Mouse (Mus musculus) lung, embryonic 15.5 days (tissue): Measurements from ENCODE around the gene Hsdl1. TPM values are rescaled to one million over a fixed set of nuclear protein-coding genes. Genes with fewer than 3 reads are reported as not detected.
A peak's percentile ranks its signal among the peaks of the same experiment; 100 is the strongest.

Experiments used
- ATAC-seq: fragments of 200-750 bp; cut with Nextera tagmentation; 2 replicates; pipeline ENCODE4 v1.8.0; 2017; ENCODE audit warnings: moderate number of reproducible peaks, borderline replicate concordance; ENCODE audit not compliant: low FRiP score, low TSS enrichment; ENCODE audit errors: extremely low read depth
- H3K27ac ChIP-seq: fragments of 300-500 bp; sonication (generic); 2 replicates; pipeline ENCODE4 v1.5.1; 2015; ENCODE audit warnings: moderate library complexity, mild to moderate bottlenecking, inconsistent platforms
- H3K27me3 ChIP-seq: fragments of 300-500 bp; sonication (generic); 2 replicates; pipeline ENCODE4 v1.6.1; 2015; ENCODE audit warnings: inconsistent platforms
- H3K36me3 ChIP-seq: fragments of 300-500 bp; sonication (generic); 2 replicates; pipeline ENCODE4 v1.6.1; 2015; ENCODE audit warnings: inconsistent platforms
- H3K4me1 ChIP-seq: fragments of 300-500 bp; sonication (generic); 2 replicates; pipeline ENCODE4 v1.6.1; 2015; ENCODE audit warnings: inconsistent platforms
- H3K4me2 ChIP-seq: fragments of 300-500 bp; sonication (generic); 2 replicates; pipeline ENCODE4 v1.6.1; 2015; ENCODE audit warnings: inconsistent platforms, mild to moderate bottlenecking, moderate library complexity
- H3K4me3 ChIP-seq: fragments of 300-500 bp; sonication (generic); 2 replicates; pipeline ENCODE4 v1.5.1; 2015; ENCODE audit warnings: mild to moderate bottlenecking, inconsistent platforms
- H3K9ac ChIP-seq: fragments of 300-500 bp; sonication (generic); 2 replicates; pipeline ENCODE4 v1.6.1; 2015; ENCODE audit warnings: inconsistent platforms
- H3K9me3 ChIP-seq: fragments of 300-500 bp; sonication (generic); 2 replicates; pipeline ENCODE4 v1.6.1; 2016; ENCODE audit warnings: inconsistent platforms
- WGBS: fragments of 180-500 bp; shearing (Covaris S2); methylation state at CpG from one replicate; pipeline ENCODE4 v1.1.7; 2015; 5-methylcytosine and 5-hydroxymethylcytosine counted together
- polyA plus RNA-seq: library from polyadenylated mRNA; unstranded; fragments of >200 nt; fragmentation: Nextera tagmentation; extraction: Ambion mirVana; gene quantifications from 2 replicates; pipeline ENCODE4 v1.2.1, GENCODE M21; 2015

Hsdl1 gene
- polyA plus RNA-seq, 1 experiment from 2014 or later, result 31.6 TPM

- peaks cover 23% of the 10 kb centered on the region for H3K27me3 ChIP-seq
- no peak overlapping the region for H3K27ac ChIP-seq
- H3K4me1 ChIP-seq, result peaks cover 7% of the 10 kb centered on the region; the same call in 1 of the 2 replicates
- no peaks in the 10 kb centered on the region for H3K9me3 ChIP-seq
- H3K36me3 ChIP-seq, result no peaks in the 10 kb centered on the region
- H3K4me3 ChIP-seq, result peak overlapping the region; percentile 66
- H3K9ac ChIP-seq, result peak overlapping the region; percentile 50
- H3K4me2 ChIP-seq, result peak overlapping the region; percentile 95
- peak; percentile 48; the same call in 1 of the 2 replicates for ATAC-seq
- 2% methylated on average over 16 of the region's 16 CpGs for WGBS
These were observed 363 bp upstream of the Hsdl1 start for GRCm38 (mm10) chr8:119575366-119575726.

DNA sequence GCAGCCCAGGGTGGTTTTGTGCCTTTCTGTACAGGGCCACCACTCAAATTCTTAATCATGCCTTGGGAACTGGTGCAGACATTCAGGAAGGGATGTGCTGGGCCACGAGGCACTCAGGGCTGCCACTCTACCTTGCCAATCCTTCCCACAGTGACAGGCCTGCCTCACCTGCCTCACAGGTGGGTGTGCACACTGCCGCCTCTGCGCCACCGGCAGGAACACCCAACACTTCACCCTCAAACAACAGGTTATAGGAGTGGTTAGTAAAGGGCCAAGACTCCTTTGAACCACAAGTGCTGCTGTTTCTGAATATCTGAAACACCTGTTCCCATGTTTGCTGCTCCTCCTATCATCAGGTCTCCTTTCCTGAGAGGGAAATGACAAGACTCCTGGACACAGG lies 2.6 kb downstream of the Hsdl1 start:
- H3K4me2 ChIP-seq, result no peak overlapping the region
- WGBS, result 61% methylated on average over 4 of the region's 4 CpGs
- no peaks in the 10 kb centered on the region for H3K9me3 ChIP-seq
- no peak overlapping the region for H3K27ac ChIP-seq
- H3K27me3 ChIP-seq, result peaks cover 16% of the 10 kb centered on the region
- H3K9ac ChIP-seq, result no peak overlapping the region
- H3K36me3 ChIP-seq, result no peaks in the 10 kb centered on the region
- peaks cover 7% of the 10 kb centered on the region; the same call in 1 of the 2 replicates for H3K4me1 ChIP-seq
- no peak for ATAC-seq
- H3K4me3 ChIP-seq, result no peak overlapping the region

GRCm38 (mm10) chr8:119571135-119571534 lies 3.8 kb downstream of the Hsdl1 start:
- WGBS, result 81% methylated on average over 6 of the region's 6 CpGs
- peaks cover 7% of the 10 kb centered on the region; the same call in 1 of the 2 replicates for H3K4me1 ChIP-seq
- no peaks in the 10 kb centered on the region for H3K9me3 ChIP-seq
- H3K36me3 ChIP-seq, result peaks cover 1% of the 10 kb centered on the region; the same call in 1 of the 2 replicates
- no peak overlapping the region for H3K9ac ChIP-seq
- H3K4me2 ChIP-seq, result no peak overlapping the region
- peaks cover 4% of the 10 kb centered on the region for H3K27me3 ChIP-seq
- H3K27ac ChIP-seq, result no peak overlapping the region
- ATAC-seq, result no peak
- H3K4me3 ChIP-seq, result no peak overlapping the region

DNA sequence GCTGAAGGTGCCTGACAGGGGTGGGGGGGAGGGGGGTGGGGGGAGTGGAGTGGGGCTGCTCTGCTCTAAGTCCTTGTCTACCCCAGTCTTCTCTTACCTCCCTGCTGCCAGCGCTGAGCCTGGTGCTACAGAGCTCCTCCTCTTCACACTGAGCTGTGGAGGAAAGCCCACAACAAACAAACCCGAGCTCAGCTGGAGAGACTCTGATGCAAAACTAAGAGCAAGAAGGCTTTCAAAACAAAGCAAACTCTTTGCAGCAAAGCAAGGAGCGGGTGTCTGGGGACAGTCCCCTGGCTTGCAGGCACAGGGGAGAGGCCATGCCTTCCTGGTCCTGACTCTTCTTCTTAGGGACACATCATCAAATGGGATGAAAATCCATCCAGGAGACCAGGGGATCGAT lies 5.1 kb downstream of the Hsdl1 start:
- Histone ChIP-seq H3K4me3 (no peak overlapping the region), H3K36me3 (peaks cover 8% of the 10 kb centered on the region; the same call in 1 of the 2 replicates), H3K9ac (no peak overlapping the region), H3K4me1 (peaks cover 7% of the 10 kb centered on the region; the same call in 1 of the 2 replicates), H3K27me3 (no peaks in the 10 kb centered on the region; the same call in 1 of the 2 replicates), H3K9me3 (no peaks in the 10 kb centered on the region), H3K27ac (no peak overlapping the region), H3K4me2 (no peak overlapping the region)
- 26% methylated on average over 4 of the region's 4 CpGs for WGBS
- no peak for ATAC-seq

DNA sequence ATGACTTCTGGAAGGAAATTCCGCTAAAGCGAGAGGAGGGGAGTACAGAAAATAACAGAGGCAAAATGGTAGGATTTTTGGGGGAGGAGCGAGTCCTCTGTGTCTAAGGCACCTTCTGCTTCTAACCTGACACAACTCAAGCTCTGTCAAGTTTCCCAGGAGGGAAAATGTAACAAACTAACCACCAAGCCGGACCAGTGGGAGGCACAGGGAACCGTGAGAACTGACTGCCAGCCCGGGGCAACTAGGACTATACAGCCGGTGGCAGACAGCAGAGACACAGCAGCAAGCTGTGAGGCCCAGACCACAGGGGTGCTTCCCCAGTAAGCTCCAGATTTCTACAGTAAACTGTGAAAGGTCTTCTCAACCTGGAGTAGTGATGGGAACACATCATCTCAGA lies 6.0 kb downstream of the Hsdl1 start:
- Histone ChIP-seq H3K4me1 (peaks cover 1% of the 10 kb centered on the region; the same call in 1 of the 2 replicates), H3K4me2 (no peak overlapping the region), H3K36me3 (peaks cover 8% of the 10 kb centered on the region; the same call in 1 of the 2 replicates), H3K4me3 (no peak overlapping the region), H3K9ac (no peak overlapping the region), H3K27ac (no peak overlapping the region), H3K9me3 (no peaks in the 10 kb centered on the region), H3K27me3 (no peaks in the 10 kb centered on the region; the same call in 1 of the 2 replicates)
- 63% methylated on average over 7 of the region's 7 CpGs for WGBS
- no peak for ATAC-seq

- no peak for ATAC-seq
- Histone ChIP-seq H3K27ac (no peak overlapping the region), H3K4me2 (no peak overlapping the region), H3K36me3 (peaks cover 8% of the 10 kb centered on the region; the same call in 1 of the 2 replicates), H3K4me3 (no peak overlapping the region), H3K4me1 (no peaks in the 10 kb centered on the region), H3K27me3 (no peaks in the 10 kb centered on the region; the same call in 1 of the 2 replicates), H3K9me3 (no peaks in the 10 kb centered on the region), H3K9ac (no peak overlapping the region)
- WGBS, result 75% methylated on average over 9 of the region's 9 CpGs
These were observed 6.7 kb downstream of the Hsdl1 start for GRCm38 (mm10) chr8:119568251-119568650.

GRCm38 (mm10) chr8:119566367-119566766 lies 8.6 kb downstream of the Hsdl1 start:
- Histone ChIP-seq H3K36me3 (peaks cover 19% of the 10 kb centered on the region; the same call in 1 of the 2 replicates), H3K27me3 (no peaks in the 10 kb centered on the region), H3K4me1 (no peaks in the 10 kb centered on the region), H3K4me2 (no peak overlapping the region), H3K4me3 (no peak overlapping the region), H3K9ac (no peak overlapping the region), H3K27ac (no peak overlapping the region), H3K9me3 (no peaks in the 10 kb centered on the region)
- WGBS, result 68% methylated on average over 11 of the region's 11 CpGs
- ATAC-seq, result no peak

- peaks cover 4% of the 10 kb centered on the region; the same call in 1 of the 2 replicates for H3K4me1 ChIP-seq
- no peak overlapping the region for H3K9ac ChIP-seq
- no peak overlapping the region for H3K27ac ChIP-seq
- no peaks in the 10 kb centered on the region for H3K27me3 ChIP-seq
- 90% methylated on average over 14 of the region's 14 CpGs for WGBS
- no peaks in the 10 kb centered on the region for H3K9me3 ChIP-seq
- no peak for ATAC-seq
- H3K4me3 ChIP-seq, result no peak overlapping the region
- no peak overlapping the region for H3K4me2 ChIP-seq
- H3K36me3 ChIP-seq, result peaks cover 19% of the 10 kb centered on the region; the same call in 1 of the 2 replicates
These were observed 11.1 kb downstream of the Hsdl1 start for GRCm38 (mm10) chr8:119563849-119564251.

DNA sequence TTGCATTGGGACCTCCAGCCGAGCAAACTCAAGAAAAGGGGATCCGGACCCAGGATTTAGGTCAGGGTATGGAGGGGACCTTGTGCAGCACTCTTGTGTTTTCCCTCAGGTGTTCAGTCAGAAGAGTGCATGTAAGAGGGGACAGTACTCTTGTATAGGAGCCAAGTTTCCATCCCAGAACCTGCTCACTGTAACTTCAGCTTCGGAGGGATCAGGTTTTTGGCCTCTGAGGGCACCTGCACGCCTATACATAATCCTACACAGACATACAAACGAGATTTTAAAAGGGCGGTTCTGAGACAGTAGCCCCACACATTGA lies 15.6 kb downstream of the Hsdl1 start:
- H3K27ac ChIP-seq, result 0 out of 2 replicates have a peak overlapping the region, but pooled peaks have one; percentile 34
- 0 out of 2 replicates have a peak overlapping the region, but pooled peaks have one; percentile 41 for H3K9ac ChIP-seq
- no peak for ATAC-seq
- H3K4me1 ChIP-seq, result peaks cover 18% of the 10 kb centered on the region
- peak overlapping the region; percentile 73; the same call in 1 of the 2 replicates for H3K4me3 ChIP-seq
- no peaks in the 10 kb centered on the region for H3K27me3 ChIP-seq
- H3K4me2 ChIP-seq, result peak overlapping the region; percentile 58
- peaks cover 11% of the 10 kb centered on the region; the same call in 1 of the 2 replicates for H3K36me3 ChIP-seq
- WGBS, result 85% methylated on average over 6 of the region's 6 CpGs
- H3K9me3 ChIP-seq, result no peaks in the 10 kb centered on the region

GRCm38 (mm10) chr8:119558603-119559401 lies 16.2 kb downstream of the Hsdl1 start, which contains the start of gene Mbtps1:
Gene Mbtps1 (minus strand): TSS chr8:119558735.
- Histone ChIP-seq H3K9me3 (no peaks in the 10 kb centered on the region), H3K27me3 (no peaks in the 10 kb centered on the region), H3K4me2 (peak within 1 kb of the TSS; percentile 72), H3K36me3 (peaks cover 11% of the 10 kb centered on the region; the same call in 1 of the 2 replicates), H3K27ac (peak within 1 kb of the TSS; percentile 88), H3K4me3 (peak within 1 kb of the TSS; percentile 73), H3K4me1 (peaks cover 18% of the 10 kb centered on the region), H3K9ac (peak within 1 kb of the TSS; percentile 79)
- peak; percentile 97 for ATAC-seq
- 6% methylated on average over 63 of the region's 63 CpGs for WGBS

- H3K27me3 ChIP-seq, result no peaks in the 10 kb centered on the region
- peaks cover 18% of the 10 kb centered on the region for H3K4me1 ChIP-seq
- peak overlapping the region; percentile 73 for H3K4me3 ChIP-seq
- H3K9me3 ChIP-seq, result no peaks in the 10 kb centered on the region
- H3K27ac ChIP-seq, result peak overlapping the region; percentile 88
- H3K36me3 ChIP-seq, result peaks cover 10% of the 10 kb centered on the region; the same call in 1 of the 2 replicates
- peak overlapping the region; percentile 72 for H3K4me2 ChIP-seq
- peak; percentile 93 for ATAC-seq
- WGBS, result 2% methylated on average over 55 of the region's 55 CpGs
- peak overlapping the region; percentile 79 for H3K9ac ChIP-seq
These were observed 17.0 kb downstream of the Hsdl1 start for GRCm38 (mm10) chr8:119557821-119558602.
